Mouse (Mus musculus): Measurements from ENCODE around the gene Car4.

The Car4 gene

DNA sequence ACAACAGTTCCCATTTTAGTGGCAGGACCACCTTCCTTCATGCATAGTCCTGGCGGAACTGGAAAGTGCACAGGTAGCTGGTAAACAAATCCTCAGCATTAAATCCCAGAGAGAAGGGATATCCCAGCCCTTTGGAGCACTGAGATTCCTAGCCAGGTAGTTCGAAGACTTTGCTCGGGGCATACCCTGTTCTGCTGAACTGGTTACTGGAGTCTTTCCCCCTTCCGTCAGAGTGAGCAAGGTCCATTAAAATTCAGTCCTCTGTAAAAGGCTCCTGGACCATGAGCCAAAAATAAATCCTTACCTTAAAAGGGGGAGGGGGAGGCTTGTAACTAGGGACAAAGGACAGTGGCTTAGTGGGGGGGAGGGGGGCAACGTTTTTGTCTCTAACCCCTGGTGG lies 1.6 kb downstream of the Car4 start:
- DNase-seq = no peak

DNA sequence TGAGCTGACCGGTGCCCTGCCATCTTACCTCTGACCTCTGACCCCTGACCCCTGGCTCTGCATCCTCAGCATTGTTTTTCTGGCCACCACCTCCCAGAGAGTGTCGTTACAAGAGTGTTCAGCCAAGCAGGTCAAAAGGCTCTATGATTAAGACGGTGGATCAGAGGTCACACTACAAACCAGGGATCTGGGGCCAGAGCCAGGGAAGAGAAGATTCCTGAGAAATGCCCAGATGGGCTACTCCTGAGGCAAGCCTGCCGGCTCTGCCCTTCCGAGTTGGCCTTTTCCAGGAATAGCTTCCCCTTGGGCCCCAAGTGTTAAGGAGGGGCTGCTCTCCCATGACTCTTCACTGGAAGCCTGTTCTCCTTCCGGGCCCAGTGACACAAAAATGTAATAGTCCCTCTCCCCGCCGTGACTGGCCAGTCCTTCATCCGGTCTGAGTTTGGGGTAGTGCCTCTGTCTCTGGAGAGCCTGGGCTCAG lies 2.2 kb downstream of the Car4 start:
- DNase-seq = peak; percentile 62 to 65

DNA sequence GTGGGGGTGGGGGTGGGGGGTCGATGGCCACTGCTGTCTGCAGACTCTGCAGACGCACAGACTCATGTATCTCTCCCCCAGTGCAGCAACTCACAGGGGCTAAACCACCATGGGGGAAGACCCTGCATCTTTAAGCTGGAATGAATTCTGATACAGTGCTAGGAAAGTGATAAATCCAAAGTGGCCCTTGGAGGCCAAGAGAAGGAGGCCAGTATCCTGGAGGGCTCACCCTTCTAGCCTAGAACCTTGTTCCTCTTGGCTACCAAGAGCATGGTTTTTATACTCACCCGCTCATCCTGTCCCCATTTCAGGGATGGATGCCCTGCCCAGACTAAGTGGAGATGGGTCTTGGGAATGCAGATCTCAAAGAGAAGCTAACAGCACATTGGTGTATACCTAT lies 2.7 kb downstream of the Car4 start:
- DNase-seq = peak in 1 of 2 experiments; percentile 44

DNA sequence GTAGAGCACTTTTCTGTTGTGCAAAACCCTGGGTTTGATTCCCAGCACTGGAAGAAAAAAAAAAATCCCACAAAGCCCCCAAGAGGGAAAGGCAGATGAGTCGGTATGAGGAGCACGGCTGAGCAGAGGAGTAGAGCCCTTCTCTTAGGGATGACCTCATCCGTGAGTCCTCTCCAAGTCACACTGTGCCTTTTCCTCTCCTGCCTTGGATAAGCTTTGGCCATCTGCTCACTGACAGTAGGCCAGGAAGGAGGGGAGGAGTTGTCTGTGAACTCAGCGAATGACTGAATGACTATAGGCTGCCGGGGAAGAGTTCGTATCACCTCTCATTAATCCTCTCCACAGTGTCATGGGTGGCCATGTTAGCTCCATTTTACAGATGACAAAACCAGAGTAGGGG lies 3.2 kb downstream of the Car4 start:
- peak; percentile 83 to 87 for DNase-seq

DNA sequence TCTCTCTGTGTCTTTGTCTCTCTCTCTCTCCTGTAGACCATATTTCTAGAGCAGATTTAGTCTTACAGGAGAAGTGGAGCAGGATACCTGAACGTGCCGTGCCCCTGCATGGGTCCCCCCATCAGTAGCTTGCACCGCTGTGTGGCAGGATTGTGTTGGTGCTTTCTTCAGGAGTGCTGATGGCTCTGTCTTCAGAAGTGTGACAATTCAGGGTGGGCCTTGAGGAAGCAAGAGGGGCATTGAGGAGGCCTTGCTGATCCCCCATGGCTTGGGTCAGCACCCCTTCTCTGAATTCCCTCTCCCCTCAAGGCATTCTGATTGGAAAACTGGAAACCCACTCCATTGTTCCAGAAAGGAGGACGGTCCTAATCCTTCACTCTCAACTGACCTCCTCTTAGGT lies 4.0 kb downstream of the Car4 start:
- DNase-seq = no peak

DNA sequence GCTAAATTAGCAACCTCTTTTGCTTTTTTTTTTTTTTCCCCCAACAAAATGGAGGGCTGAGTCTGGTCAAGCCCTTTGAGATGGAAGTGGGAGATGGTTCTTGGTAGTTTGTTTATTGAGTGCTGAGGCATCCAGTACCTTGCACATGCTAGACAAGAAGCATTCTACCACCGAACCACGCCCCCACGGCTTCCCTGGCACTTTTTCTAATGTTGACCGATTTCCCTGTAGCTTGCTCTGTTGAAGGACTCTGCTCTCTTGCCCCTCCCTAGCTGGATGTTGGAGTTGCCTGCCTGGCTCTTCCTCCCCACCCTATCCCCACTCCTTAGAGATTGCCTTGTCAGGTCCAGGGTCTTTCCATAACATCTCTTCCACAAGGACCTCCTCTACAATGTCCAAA lies 5.0 kb downstream of the Car4 start:
- no peak for DNase-seq

DNA sequence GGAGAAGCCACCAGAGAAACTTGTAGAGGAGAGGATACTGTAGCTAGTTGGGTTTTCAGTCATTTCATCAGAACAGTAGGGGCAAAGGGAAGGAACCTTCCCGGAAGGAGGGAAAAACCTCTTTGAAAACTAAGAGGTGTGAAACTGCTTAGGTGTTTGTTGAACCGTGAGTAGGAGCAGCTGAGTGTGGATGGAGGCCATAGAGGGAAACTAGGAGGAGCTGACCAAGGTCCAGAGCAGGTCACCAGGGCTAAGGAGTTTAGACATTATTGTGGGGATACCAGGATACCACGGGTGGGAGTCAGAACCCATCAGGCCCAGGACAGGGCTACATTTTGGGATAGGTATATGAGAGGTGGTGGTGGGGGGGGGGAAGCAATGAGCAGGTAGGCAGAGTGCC lies 6.0 kb downstream of the Car4 start:
- peak in 1 of 2 experiments; percentile 1 for DNase-seq

DNA sequence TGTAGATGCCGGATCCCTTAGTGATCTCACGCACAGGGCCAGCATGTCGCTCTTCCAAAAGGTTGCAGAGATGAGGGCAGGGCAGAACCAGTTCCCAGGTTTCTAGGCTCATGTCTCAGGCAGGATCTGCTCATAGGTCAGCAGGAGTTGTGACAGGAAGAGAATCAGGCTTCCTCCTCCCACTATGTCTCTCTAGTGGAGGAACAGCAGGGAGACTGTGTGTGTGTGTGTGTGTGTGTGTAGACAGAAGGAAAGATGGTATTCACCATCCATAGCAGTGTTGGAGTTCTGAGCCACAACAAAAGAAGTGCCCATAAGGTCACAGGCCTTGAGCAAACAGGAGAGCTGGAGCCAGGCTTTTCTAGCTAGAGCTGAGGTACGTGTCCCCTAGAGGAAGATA lies 9.1 kb downstream of the Car4 start:
- DNase-seq = no peak

DNA sequence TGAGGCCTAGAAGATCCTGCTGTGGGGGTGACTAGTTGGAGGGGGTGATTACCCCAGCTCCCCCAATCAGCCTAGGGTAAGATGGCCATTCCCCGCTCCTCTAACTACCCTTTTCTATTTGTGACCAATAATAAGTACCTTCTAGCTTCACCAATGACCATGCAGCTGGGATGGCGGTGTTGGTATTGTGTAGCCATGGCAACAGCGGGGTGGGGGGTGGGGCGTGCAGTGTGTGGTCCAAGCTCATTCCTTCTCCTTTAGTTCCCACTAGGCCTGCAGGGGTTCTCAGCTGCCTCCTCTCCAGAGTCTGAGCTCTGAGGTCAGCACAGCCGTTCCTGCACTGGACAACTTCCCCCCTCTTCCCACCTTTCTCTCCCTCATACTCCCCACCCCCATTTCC lies 9.5 kb downstream of the Car4 start:
- DNase-seq = no peak

DNA sequence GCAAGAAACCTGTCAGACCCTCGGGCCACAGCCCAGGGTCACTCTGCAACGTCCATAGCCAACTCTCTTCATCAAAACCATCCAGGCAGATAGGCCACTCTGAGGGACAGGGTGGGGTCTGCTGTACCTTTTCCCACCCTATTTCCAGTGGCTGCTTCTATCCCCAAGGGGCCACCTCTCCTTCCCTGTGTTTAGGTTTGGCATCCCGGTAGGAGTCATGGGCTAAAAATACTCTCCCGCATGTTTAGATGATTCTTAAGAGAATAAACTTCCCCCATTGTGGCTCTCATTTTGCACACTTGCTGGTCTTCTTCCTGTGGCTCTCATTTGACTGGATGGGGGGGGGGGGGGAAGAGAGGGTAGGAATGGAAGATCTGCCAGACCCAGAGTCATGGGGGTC lies 10.7 kb downstream of the Car4 start:
- no peak for DNase-seq

DNA sequence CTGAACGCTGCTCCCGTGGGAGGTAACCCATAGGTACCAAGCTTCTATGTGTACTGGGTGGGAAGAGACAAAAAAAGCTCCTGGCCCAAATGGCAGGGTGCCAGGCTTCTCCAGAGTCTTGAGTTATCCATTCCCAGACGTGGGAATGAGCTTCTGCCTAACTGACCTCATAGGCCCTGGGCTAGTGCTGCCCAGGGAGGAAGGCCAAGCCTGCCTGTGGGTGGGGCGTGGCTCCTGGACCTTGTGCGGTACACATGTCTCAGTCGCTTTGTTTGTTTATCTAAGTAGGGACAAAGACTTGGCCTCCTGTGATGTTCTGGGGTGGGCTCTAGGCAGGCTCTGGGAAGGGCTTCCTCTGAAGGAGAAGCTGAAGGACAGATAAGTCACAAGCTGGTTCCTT lies 11.2 kb downstream of the Car4 start:
- peak in 1 of 2 experiments; percentile 57 for DNase-seq

DNA sequence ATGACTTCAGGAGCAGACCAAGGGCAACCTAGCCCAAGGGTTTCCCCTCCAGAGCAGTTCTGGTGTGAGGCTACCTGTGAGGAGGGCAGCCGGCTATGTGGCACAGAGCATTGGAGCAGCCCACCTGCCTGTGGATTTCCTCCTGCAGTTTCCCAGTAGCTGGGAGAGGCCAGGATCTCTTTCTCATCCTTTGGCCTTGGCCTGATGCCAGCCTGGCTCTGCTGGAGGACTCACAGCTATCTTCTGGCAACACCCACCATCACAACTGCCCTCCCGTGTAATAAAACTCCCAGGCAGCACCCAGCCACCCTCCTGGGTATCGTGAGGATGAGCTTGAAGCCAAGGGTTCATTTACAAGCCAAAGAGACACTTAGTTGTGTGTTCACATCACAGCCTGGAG lies 14.5 kb downstream of the Car4 start:
- DNase-seq = peak; percentile 58 to 66

DNA sequence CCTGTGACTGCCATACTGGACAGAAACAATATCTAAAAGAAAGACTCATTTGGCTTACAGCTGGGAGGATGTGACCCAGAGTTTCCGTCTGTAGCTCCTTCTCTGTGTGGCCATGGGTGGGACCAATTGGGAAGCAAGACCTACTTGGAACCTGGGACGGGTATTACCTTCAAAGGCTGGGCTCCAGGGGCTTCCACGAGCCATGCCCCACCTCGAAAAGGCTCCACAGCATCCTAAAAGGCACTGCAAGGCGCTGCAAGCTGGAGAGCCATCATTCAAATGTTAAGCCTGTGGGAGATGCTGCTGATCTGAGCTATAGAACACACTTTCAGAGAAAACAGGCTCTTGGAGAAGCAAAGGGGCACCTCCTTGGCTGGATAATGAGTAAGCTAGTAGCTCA lies 16.1 kb downstream of the Car4 start:
- no peak for DNase-seq

DNA sequence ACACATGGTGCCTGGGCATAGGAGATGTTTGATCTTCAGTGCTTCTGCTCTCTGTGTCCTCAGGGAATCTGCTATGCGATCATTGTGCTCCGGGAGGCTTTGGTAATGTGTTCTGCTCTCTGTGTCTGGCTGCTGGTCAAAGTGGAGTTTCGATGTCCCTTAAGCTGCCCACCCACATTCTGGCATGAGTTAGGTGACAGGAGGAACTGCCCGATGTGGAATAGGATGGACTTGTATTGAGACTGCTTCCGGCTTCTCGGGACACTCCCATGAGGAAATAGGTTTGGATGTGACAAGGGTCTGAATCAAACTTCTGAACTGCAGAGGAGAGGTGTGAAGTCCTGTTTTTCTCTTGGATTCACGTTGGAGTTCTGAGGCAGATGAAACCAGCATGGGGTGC lies 17.0 kb downstream of the Car4 start:
- DNase-seq = no peak

DNA sequence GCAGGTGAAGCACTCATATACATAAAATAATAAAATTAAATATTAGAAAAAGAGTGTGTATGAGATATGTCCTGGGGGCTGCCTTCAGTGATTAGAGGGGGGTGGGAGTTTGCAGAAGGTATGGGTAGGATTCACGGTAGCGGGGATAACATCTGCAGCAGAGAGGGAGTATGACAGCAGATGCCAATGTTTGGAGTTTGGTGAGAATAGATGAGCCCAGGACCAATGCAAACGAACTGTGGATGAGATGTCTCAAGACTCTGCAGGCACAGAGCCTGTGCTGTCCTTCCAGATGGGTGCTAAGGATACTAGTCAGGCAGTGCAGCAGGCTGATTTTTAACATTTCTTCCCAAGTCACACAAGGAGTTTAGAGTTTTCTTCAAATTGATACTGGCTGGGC lies 19.1 kb downstream of the Car4 start:
- no peak for DNase-seq

DNA sequence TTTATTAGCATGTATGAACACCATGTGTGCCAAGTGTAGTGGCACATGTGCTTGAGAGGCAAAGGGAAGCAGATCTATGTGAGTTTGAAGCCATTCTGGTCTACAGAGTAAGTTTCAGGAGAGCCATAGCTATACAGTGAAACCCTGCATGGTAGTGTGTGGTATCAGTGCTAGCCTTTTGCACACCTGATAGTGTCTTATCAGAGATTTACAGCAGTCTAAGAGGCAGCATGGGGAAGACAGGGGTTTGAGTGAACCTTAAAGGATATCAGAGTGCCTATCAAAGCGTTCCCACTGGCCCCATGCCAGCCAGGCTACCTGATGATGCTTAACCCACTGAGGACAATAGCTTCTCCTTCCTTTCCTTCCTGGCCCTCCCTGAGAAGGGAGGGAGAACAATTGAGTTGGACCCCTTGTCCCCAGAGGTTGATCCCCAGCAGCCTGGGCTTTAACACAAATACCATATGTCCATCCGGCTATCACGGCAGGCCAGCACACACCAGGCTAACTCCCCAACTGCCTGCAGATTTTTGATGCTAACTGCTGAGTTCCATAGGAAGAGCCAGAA lies 19.9 kb downstream of the Car4 start:
- DNase-seq = no peak

DNA sequence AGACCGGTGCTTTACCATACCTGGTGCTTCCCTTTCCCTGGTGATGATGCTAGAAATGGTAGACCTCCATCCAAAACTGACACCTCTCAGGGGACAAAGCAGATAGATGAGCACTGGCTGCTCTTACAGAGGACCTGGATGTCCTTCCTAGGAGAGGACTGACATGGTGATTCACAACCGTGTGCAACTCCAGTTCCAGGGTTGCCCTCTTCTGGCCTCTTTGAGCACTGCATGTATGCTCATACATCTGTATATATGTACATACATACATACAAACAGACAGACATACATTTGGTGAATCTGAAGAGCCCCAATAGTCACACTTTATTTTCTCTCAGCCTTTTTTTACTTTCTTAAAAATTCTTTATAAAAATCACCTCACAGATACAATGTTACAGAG lies 20.5 kb downstream of the Car4 start:
- peak; percentile 80 to 90 for DNase-seq

DNA sequence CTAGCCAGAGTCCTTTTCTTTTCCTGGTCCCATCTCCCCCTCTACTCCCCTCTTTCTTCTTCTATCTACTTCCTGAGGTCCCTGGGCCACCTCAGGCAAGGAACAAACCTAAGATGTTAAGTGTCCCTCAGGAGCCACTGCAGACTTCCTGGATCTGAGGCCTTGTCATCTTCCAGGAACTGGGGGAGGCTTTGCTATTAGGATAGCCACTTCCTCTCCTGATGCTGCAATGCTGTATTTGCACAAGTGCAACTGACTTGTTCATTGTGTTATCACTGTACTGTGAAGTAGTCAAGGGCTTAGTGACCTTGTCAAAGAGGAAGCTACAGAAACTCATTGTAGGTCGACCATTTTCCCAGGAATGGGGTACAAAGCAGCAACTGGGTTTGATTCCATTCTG lies 21.8 kb downstream of the Car4 start:
- DNase-seq = no peak

DNA sequence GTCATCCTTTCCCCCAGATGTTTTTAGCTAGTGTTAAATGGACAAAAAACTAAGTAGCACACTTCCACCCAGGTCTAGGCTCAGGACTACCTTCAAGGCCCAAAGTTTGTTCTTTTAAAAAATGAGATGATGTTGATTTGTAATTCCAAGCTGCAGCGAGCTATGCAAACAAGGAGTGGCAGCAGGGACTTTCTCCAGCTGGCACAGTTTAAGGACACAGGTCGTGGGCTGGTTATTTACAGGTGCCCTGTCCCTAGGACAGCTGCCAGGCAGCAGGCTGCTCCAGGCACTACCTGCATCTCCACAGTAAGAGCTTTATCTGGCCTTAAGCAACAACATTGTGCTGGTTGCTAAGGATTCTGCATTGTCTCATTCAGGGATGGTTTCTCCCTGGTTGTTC lies 23.1 kb downstream of the Car4 start:
- no peak for DNase-seq

DNA sequence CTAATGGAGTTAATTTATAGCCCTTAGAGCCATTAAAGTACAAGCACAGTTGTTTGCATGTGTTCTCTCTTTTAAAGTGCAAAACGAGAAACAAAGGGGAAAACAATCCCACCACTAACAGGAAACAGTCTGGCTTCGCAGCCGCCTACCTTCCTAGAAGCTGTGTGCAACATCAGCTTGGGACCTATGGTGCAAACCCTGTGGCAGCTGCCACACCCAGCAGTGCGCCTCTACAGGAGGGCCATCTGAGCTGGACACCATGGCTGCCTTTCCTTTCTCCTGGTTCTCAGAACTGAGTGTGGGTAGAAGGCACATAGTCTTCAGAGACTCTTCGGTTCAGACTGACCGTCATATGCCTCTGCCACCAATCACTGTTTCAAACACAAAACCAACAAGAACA lies 27.8 kb downstream of the Car4 start:
- DNase-seq = no peak

DNA sequence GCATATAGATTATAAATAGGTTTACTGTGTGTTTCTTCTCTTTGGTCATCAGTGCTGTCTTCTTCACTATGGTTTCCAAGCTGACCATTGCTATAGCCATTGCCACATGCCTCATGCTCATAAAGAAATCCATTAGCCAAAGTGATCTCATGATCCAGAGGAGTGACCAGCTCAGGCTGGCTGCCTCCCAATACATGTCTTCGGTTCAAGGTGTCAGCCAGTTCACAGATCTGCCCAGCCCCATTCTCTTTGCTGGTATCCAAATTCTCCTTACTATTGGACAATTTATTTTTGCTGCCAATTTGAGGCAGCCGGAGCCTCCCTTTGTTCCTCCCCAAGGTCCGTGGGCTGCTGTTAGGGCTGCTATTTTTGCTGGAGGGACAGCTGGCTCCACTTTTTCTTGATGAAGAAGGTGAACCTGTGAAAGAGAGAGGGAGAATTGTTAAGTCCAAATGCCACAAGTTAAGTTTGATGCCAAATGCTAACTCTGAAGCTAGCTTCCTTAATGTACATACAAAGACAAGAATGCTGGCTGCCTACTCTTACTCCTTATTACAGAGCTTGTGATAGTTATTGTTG lies 30.8 kb downstream of the Car4 start:
- DNase-seq = no peak

DNA sequence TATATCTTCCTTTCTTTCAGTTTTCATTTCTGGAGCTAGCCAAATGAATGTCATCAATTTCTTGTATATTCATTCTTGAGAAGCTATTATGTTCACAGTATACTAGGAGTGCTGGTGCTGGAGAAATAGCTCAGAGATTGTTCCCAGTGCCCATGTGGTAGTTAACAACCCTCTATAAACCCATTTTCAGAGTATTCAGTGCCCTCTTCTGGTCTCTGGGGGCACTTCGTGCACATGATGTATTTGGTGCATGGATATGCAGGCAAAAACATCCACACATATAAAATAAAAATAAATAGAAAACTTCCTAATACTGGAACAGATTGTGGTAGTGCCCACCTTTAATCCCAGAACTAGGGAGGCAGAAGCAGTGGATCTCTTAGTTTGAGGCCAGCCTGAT lies 35.4 kb downstream of the Car4 start:
- peak in 1 of 2 experiments; percentile 15 for DNase-seq

DNA sequence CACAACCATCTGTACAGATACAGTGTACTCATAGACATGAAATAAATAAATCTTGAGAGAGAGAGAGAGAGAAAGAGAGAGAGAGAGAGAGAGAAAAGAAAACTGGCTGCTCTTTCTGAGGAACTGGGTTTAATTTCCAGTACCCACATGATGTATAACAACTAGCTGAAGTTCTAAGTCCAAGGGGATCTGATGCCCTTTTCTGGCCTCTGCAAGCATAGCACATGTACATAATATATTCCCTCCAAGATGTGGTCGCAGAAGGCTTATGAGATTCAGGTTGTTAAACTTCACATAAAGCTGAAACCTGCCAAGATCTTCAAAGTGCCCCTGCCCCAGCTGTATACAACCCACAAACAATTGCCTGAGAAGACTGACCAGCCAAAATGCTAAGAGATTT lies 37.7 kb downstream of the Car4 start:
- peak in 1 of 2 experiments; percentile 11 for DNase-seq

DNA sequence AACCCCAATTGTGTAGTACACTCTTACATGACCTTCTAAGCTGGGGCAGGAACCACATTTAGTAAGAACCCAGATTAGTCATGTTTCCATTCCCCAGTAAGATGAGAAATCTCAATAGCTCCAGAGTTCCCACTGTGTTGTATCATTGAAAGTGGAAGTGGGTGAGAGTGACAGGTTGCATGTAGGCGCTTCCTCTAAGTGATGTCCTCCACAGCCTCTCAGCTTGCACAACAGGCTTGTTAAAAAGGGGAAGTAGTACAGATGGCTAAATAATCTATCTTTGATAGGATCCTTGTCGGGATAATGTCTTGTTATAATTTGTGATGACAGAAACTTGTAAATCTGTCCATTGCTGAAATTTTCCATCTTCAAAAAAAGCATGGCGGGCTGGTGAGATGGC lies 46.0 kb downstream of the Car4 start:
- no peak for DNase-seq

DNA sequence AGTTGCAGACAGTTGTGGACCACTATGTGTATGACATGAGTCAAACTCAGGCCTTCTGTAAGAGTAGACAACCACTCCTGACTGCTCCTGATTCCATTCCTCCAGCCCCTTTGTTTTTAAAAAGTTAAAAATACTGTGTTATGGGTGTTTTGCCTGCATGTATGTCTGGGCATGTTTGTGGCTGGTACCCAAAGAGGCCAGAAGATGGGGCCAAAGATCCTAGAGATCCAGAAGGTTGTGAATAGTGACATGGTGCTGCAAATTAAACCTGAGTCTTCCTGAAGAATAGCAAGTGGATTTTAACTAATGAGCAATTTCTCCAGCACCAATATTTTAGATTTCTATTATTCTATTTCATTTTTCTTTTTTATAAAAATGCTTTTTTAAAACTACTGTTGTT lies 55.5 kb downstream of the Car4 start:
- no peak for DNase-seq

Data from cerebellum, postnatal 14 days (tissue).